Mouse (Mus musculus): Measurements from ENCODE around the gene Hhipl1. TPM values are rescaled to one million over a fixed set of nuclear protein-coding genes. Genes with fewer than 3 reads are reported as not detected.

The Hhipl1 gene
- polyA plus RNA-seq, 1 experiment from 2014 or later: 0.32 TPM

GRCm38 (mm10) chr12:108350931-108351330 is 44.9 kb downstream of the Hhipl1 start:
- Histone ChIP-seq H3K4me1 (ENCODE audit: control insufficient read depth, insufficient read depth, low read length) (no peaks in the 10 kb centered on the region), H3K27ac (replicated peaks; ENCODE audit: low read depth, low read length) (no peak overlapping the region), H3K9ac (ENCODE audit: low read length) (no peak overlapping the region), H3K27me3 (ENCODE audit: control insufficient read depth, insufficient read depth, low read length) (peaks cover 36% of the 10 kb centered on the region), H3K4me2 (ENCODE audit: low read depth, severe bottlenecking) (no peak overlapping the region), H3K9me3 (ENCODE audit: control insufficient read depth, low read length) (0 out of 2 replicates have a peak, but pooled peaks cover 2% of the 10 kb centered on the region), H3K4me3 (ENCODE audit: low read depth, low read length) (no peak overlapping the region), H3K36me3 (ENCODE audit: control insufficient read depth, insufficient read depth, low read length) (no peaks in the 10 kb centered on the region)
- 83% methylated on average over 10 of the region's 10 CpGs for WGBS
- no peak for ATAC-seq (ENCODE audit: insufficient number of reproducible peaks, low FRiP score, low TSS enrichment, low read depth)
- no peak for DNase-seq (ENCODE audit: low spot score)

DNA sequence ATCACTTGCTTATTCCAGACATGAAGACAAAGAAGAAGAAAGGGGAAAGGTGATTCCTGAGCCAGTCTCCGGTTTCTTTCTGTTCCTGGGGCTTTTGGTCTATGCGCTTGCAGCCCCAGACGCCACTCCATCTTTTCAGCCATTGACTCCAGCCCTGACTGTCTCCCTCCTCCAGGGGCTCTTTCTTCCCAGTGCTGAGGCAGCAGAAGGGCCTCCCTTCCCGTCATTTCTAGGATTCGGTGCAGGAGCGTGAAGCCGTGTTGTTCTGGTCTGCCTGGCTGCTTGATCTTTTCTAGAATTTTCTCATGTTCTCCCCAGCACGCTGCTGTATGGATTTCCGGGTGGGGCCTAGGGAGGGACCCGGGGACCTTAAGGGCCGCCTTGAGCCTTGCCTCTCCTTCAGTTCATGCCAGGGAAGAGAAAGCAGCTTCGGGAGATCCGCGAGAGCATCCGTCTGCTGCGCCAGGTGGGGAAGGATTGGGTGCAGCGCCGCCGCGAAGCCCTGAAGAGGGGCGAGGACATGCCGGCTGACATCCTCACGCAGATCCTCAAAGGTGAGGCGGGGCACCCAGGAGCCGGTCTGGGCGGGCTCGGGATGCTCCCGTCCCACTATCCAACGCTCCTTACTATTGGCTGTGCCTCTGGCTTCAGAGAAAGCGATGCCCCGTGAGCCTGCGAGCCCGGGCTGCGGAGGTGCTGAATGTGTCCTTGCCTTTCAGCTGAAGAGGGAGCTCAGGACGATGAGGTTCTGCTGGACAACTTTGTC is 46.5 kb downstream of the Hhipl1 start:
- peak; percentile 43 for DNase-seq (ENCODE audit: low spot score)
- no peak overlapping the region for H3K9ac ChIP-seq (ENCODE audit: low read length)
- no peaks in the 10 kb centered on the region for H3K4me1 ChIP-seq (ENCODE audit: control insufficient read depth, insufficient read depth, low read length)
- 0 out of 2 replicates have a peak, but pooled peaks cover 2% of the 10 kb centered on the region for H3K9me3 ChIP-seq (ENCODE audit: control insufficient read depth, low read length)
- ATAC-seq (ENCODE audit: insufficient number of reproducible peaks, low FRiP score, low TSS enrichment, low read depth): no peak
- WGBS: 8% methylated on average over 35 of the region's 35 CpGs
- H3K36me3 ChIP-seq (ENCODE audit: control insufficient read depth, insufficient read depth, low read length): no peaks in the 10 kb centered on the region
- H3K4me2 ChIP-seq (ENCODE audit: low read depth, severe bottlenecking): peak overlapping the region; percentile 31; the same call in 1 of the 2 replicates
- no peak overlapping the region for H3K27ac ChIP-seq (replicated peaks; ENCODE audit: low read depth, low read length)
- H3K27me3 ChIP-seq (ENCODE audit: control insufficient read depth, insufficient read depth, low read length): peaks cover 36% of the 10 kb centered on the region
- H3K4me3 ChIP-seq (ENCODE audit: low read depth, low read length): 0 out of 2 replicates have a peak overlapping the region, but pooled peaks have one; percentile 5

DNA sequence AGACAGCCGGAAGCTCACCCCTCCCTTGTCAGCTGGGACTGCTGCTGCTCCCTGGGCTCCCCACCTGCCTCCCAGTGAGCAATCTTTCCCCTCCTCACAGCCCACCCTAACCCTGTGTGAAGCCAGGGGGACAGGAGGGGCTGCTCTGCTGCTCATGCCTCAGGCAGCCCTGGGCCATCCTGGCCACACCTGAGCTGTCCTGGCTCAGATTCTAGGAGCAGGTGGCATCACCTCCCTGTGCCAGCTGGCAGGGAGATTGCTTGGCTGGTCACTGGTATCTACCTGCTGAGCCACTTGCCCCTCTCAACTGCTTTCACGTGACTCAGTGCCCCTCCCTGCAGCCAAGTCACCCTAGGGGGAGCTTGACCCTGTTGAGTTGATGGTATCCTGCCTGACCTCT is 48.2 kb downstream of the Hhipl1 start:
- ATAC-seq (ENCODE audit: insufficient number of reproducible peaks, low FRiP score, low TSS enrichment, low read depth): no peak

DNA sequence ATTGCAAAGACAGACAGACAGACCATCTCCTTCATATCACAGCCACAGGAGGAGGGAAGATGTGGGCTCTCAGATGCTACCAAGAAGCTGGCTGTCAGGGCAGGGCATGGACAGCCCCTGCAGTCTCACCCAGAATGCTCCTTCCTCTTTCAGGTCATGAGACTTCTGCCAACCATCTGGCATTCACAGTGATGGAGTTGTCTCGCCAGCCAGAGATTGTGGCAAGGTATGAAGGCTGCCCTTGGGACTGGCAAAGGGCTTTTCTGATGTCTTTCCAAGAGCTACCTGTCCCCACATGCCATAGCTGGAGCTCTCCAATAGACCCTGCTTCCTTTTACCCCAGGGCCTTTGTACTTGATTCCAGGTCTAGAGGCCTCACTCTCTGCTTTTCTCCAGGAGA is 49.2 kb downstream of the Hhipl1 start:
- H3K36me3 ChIP-seq (ENCODE audit: control insufficient read depth, insufficient read depth, low read length): no peaks in the 10 kb centered on the region
- no peak overlapping the region for H3K27ac ChIP-seq (replicated peaks; ENCODE audit: low read depth, low read length)
- H3K4me1 ChIP-seq (ENCODE audit: control insufficient read depth, insufficient read depth, low read length): no peaks in the 10 kb centered on the region
- no peak overlapping the region for H3K4me3 ChIP-seq (ENCODE audit: low read depth, low read length)
- H3K27me3 ChIP-seq (ENCODE audit: control insufficient read depth, insufficient read depth, low read length): peaks cover 36% of the 10 kb centered on the region
- DNase-seq (ENCODE audit: low spot score) (no peak), ATAC-seq (ENCODE audit: insufficient number of reproducible peaks, low FRiP score, low TSS enrichment, low read depth) (no peak)
- H3K9me3 ChIP-seq (ENCODE audit: control insufficient read depth, low read length): 0 out of 2 replicates have a peak, but pooled peaks cover 2% of the 10 kb centered on the region
- 88% methylated on average over 1 of the region's 1 CpGs for WGBS
- no peak overlapping the region for H3K4me2 ChIP-seq (ENCODE audit: low read depth, severe bottlenecking)
- no peak overlapping the region for H3K9ac ChIP-seq (ENCODE audit: low read length)

More for the DNA sequence above, 48.2 kb downstream of the Hhipl1 start:
- H3K4me2 ChIP-seq (ENCODE audit: low read depth, severe bottlenecking): no peak overlapping the region
- no peak overlapping the region for H3K9ac ChIP-seq (ENCODE audit: low read length)
- WGBS: 59% methylated on average over 2 of the region's 2 CpGs
- H3K9me3 ChIP-seq (ENCODE audit: control insufficient read depth, low read length): 0 out of 2 replicates have a peak, but pooled peaks cover 2% of the 10 kb centered on the region
- H3K4me3 ChIP-seq (ENCODE audit: low read depth, low read length): no peak overlapping the region
- H3K4me1 ChIP-seq (ENCODE audit: control insufficient read depth, insufficient read depth, low read length): no peaks in the 10 kb centered on the region
- H3K36me3 ChIP-seq (ENCODE audit: control insufficient read depth, insufficient read depth, low read length): no peaks in the 10 kb centered on the region
- no peak overlapping the region for H3K27ac ChIP-seq (replicated peaks; ENCODE audit: low read depth, low read length)
- DNase-seq (ENCODE audit: low spot score): no peak
- peaks cover 36% of the 10 kb centered on the region for H3K27me3 ChIP-seq (ENCODE audit: control insufficient read depth, insufficient read depth, low read length)

DNA sequence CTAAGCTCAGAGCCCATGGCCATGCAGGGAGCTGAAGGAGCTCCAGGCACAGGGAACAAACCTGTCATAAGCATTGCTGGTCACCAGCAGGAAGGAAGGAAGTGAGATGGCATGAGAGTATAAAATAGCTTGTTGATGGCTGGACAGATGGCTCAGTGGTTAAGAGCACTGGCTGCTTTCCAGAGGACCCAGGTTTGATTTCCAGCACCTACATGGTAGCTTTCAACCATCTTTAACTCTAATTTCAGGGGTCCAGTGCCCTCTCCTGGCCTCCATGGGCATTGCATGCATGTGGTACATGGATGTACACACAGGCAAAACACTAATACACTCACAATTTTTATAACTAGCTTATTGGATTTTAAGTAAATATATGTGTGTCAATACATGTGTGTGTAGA is 49.9 kb downstream of the Hhipl1 start:
- DNase-seq (ENCODE audit: low spot score): no peak

DNA sequence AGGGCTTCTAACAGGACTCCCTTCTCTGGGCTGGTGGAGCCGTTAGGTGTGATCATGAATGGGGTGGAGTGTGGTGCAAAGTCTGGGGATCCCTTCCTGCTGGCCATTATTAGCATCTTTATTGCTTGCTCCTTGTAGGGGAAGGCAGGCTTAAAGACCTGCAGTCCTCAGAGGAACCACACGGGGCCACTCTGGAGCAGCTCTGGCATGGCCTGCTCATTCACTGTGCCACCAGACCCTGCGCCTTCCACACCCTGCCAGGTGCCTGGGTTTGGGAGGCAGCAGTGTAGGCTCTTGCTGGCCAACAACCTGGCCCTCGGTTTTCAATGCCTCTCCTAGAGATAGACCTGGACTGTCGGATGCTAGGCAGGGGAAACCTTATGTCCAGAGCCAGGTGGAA is 57.7 kb downstream of the Hhipl1 start:
- H3K27ac ChIP-seq (replicated peaks; ENCODE audit: low read depth, low read length): no peak overlapping the region
- H3K9me3 ChIP-seq (ENCODE audit: control insufficient read depth, low read length): no peaks in the 10 kb centered on the region
- H3K9ac ChIP-seq (ENCODE audit: low read length): no peak overlapping the region

More for the DNA sequence above, 49.9 kb downstream of the Hhipl1 start:
- no peak overlapping the region for H3K4me3 ChIP-seq (ENCODE audit: low read depth, low read length)
- no peak for ATAC-seq (ENCODE audit: insufficient number of reproducible peaks, low FRiP score, low TSS enrichment, low read depth)
- H3K9ac ChIP-seq (ENCODE audit: low read length): no peak overlapping the region
- no peaks in the 10 kb centered on the region for H3K36me3 ChIP-seq (ENCODE audit: control insufficient read depth, insufficient read depth, low read length)
- H3K4me2 ChIP-seq (ENCODE audit: low read depth, severe bottlenecking): no peak overlapping the region
- H3K9me3 ChIP-seq (ENCODE audit: control insufficient read depth, low read length): 0 out of 2 replicates have a peak, but pooled peaks cover 2% of the 10 kb centered on the region
- H3K27me3 ChIP-seq (ENCODE audit: control insufficient read depth, insufficient read depth, low read length): peaks cover 34% of the 10 kb centered on the region
- no peak overlapping the region for H3K27ac ChIP-seq (replicated peaks; ENCODE audit: low read depth, low read length)
- no peaks in the 10 kb centered on the region for H3K4me1 ChIP-seq (ENCODE audit: control insufficient read depth, insufficient read depth, low read length)

GRCm38 (mm10) chr12:108365340-108365739 is 59.3 kb downstream of the Hhipl1 start:
- no peak overlapping the region for H3K9ac ChIP-seq (ENCODE audit: low read length)
- no peak overlapping the region for H3K27ac ChIP-seq (replicated peaks; ENCODE audit: low read depth, low read length)
- H3K9me3 ChIP-seq (ENCODE audit: control insufficient read depth, low read length): no peaks in the 10 kb centered on the region
- H3K4me1 ChIP-seq (ENCODE audit: control insufficient read depth, insufficient read depth, low read length): 0 out of 2 replicates have a peak, but pooled peaks cover 3% of the 10 kb centered on the region
- H3K27me3 ChIP-seq (ENCODE audit: control insufficient read depth, insufficient read depth, low read length): no peaks in the 10 kb centered on the region
- 19% methylated on average over 3 of the region's 3 CpGs for WGBS
- no peak overlapping the region for H3K4me3 ChIP-seq (ENCODE audit: low read depth, low read length)
- H3K4me2 ChIP-seq (ENCODE audit: low read depth, severe bottlenecking): no peak overlapping the region
- ATAC-seq (ENCODE audit: insufficient number of reproducible peaks, low FRiP score, low TSS enrichment, low read depth) (no peak), DNase-seq (ENCODE audit: low spot score) (no peak)
- no peaks in the 10 kb centered on the region for H3K36me3 ChIP-seq (ENCODE audit: control insufficient read depth, insufficient read depth, low read length)

More for the DNA sequence above, 57.7 kb downstream of the Hhipl1 start:
- no peaks in the 10 kb centered on the region for H3K27me3 ChIP-seq (ENCODE audit: control insufficient read depth, insufficient read depth, low read length)
- DNase-seq (ENCODE audit: low spot score) (peak; percentile 90), ATAC-seq (ENCODE audit: insufficient number of reproducible peaks, low FRiP score, low TSS enrichment, low read depth) (peak; percentile 38; the same call in 1 of the 2 replicates)
- 0 out of 2 replicates have a peak, but pooled peaks cover 3% of the 10 kb centered on the region for H3K4me1 ChIP-seq (ENCODE audit: control insufficient read depth, insufficient read depth, low read length)
- no peaks in the 10 kb centered on the region for H3K36me3 ChIP-seq (ENCODE audit: control insufficient read depth, insufficient read depth, low read length)
- WGBS: 4% methylated on average over 5 of the region's 5 CpGs
- H3K4me2 ChIP-seq (ENCODE audit: low read depth, severe bottlenecking): no peak overlapping the region
- H3K4me3 ChIP-seq (ENCODE audit: low read depth, low read length): no peak overlapping the region

GRCm38 (mm10) chr12:108365868-108366267 is 59.8 kb downstream of the Hhipl1 start:
- H3K27ac ChIP-seq (replicated peaks; ENCODE audit: low read depth, low read length): no peak overlapping the region
- 0 out of 2 replicates have a peak, but pooled peaks cover 4% of the 10 kb centered on the region for H3K4me1 ChIP-seq (ENCODE audit: control insufficient read depth, insufficient read depth, low read length)
- 79% methylated on average over 7 of the region's 7 CpGs for WGBS
- H3K4me3 ChIP-seq (ENCODE audit: low read depth, low read length): no peak overlapping the region
- H3K9ac ChIP-seq (ENCODE audit: low read length): no peak overlapping the region
- no peak for DNase-seq (ENCODE audit: low spot score)
- H3K36me3 ChIP-seq (ENCODE audit: control insufficient read depth, insufficient read depth, low read length): no peaks in the 10 kb centered on the region
- H3K4me2 ChIP-seq (ENCODE audit: low read depth, severe bottlenecking): no peak overlapping the region
- no peaks in the 10 kb centered on the region for H3K27me3 ChIP-seq (ENCODE audit: control insufficient read depth, insufficient read depth, low read length)
- ATAC-seq (ENCODE audit: insufficient number of reproducible peaks, low FRiP score, low TSS enrichment, low read depth): no peak
- no peaks in the 10 kb centered on the region for H3K9me3 ChIP-seq (ENCODE audit: control insufficient read depth, low read length)

Data from limb, embryonic 11.5 days (tissue).